Mouse (Mus musculus): ENCODE results near the gene Fbxw2.

DNA sequence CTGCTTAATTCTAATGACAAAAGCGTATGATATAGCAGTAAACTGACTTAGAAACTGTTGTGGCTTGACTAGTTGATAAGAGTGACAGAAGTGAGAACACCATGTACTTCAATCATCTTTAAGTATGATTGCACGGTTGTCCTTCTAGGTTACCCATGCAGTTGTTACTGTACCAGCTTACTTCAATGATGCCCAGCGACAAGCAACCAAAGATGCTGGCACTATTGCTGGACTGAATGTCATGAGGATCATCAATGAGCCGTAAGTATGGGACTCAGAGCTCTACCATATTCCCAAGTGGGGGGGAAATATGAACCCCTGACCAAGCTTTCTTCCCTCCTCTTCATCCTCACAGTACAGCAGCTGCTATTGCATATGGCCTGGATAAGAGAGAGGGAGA lies 52.4 kb downstream of the Fbxw2 start:
- no peak for TF ChIP-seq EP300 (IDR thresholded peaks at IDR 0.05; ENCODE audit: insufficient read depth, low read depth, low read length)
- TF ChIP-seq POLR2A (IDR thresholded peaks at IDR 0.05; ENCODE audit: insufficient read depth, low read length): no peak
- TF ChIP-seq CTCF (IDR thresholded peaks at IDR 0.05; ENCODE audit: low read depth, low read length): no peak
